Mouse (Mus musculus): ENCODE data around the gene Mapkap1.

- no peak for TF ChIP-seq SRF (IDR thresholded peaks at IDR 0.05; ENCODE audit: control insufficient read depth, insufficient read length, low read depth)
- TF ChIP-seq POLR2A (IDR thresholded peaks at IDR 0.05; ENCODE audit: insufficient read length, low read depth): no peak
- no peak for TF ChIP-seq MYOG (IDR thresholded peaks at IDR 0.05; ENCODE audit: control insufficient read depth in 1 of 3, insufficient read depth in 1 of 3, insufficient read length in 2 of 3, low read depth in 2 of 3)
- no peak for TF ChIP-seq TCF12 (IDR thresholded peaks at IDR 0.05; ENCODE audit: insufficient read depth, poor library complexity, severe bottlenecking)
- no peak for TF ChIP-seq TCF3 (IDR thresholded peaks at IDR 0.05; ENCODE audit: insufficient read length, low read depth)
- TF ChIP-seq REST (IDR thresholded peaks at IDR 0.05; ENCODE audit: insufficient read depth, insufficient read length): no peak
- TF ChIP-seq E2F4 (IDR thresholded peaks at IDR 0.05; ENCODE audit: insufficient read depth): no peak
- TF ChIP-seq MAX (IDR thresholded peaks at IDR 0.05; ENCODE audit: low read depth): no peak
- no peak for TF ChIP-seq POLR2AphosphoS2 (IDR thresholded peaks at IDR 0.05; ENCODE audit: insufficient read length, low read depth)
- no peak for TF ChIP-seq USF1 (IDR thresholded peaks at IDR 0.05; ENCODE audit: low read depth)
- TF ChIP-seq MYOD1 (IDR thresholded peaks at IDR 0.05; ENCODE audit: control insufficient read depth in 1 of 3, insufficient read length in 2 of 3, low read depth in 2 of 3): no peak
- no peak for TF ChIP-seq CEBPB (IDR thresholded peaks at IDR 0.05; ENCODE audit: insufficient read depth, poor library complexity, severe bottlenecking)
Observed at GRCm38 (mm10) chr2:34635249-34636165, 228.9 kb downstream of the Mapkap1 start.
